Mouse (Mus musculus): ENCODE measurements around the gene Dclk2. TPM values are rescaled to one million over a fixed set of nuclear protein-coding genes. Genes with fewer than 3 reads are reported as not detected.

Dclk2 gene
- polyA plus RNA-seq, 1 experiment: 7.2 TPM

DNA sequence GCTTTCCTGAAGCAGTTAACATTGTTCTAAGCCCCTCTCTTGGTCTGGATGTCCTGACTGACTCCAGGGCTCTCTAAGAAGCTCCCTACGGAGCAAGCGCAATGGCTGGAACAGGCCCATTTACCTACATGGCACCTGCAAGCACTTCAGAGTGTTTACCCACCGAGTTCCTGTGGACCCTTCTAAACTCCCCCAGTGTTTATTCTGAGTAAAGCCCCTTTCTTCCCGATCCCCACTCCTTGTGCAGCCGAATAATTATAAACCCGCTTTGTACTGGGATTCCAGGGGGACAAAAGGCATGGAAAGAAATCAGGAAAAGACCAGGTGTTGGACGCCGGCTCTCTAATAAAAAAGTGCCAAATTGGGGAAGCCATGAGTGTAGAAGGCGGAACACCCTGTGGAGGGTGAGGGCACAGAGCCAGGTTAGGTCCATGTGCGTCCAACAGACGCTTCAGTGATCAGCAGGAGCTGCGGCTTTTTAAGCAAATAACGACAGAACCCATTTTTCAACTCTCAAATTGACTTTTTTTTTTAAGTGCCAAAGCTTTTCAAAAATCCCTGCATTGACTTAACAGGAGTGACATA, 102.6 kb downstream of the Dclk2 start:
- Histone ChIP-seq H3K9me3 (ENCODE audit: control insufficient read depth, low read length) (no peaks in the 10 kb centered on the region), H3K4me3 (replicated peaks) (no peak overlapping the region), H3K4me1 (ENCODE audit: control insufficient read depth) (no peaks in the 10 kb centered on the region), H3K27me3 (ENCODE audit: control insufficient read depth) (no peaks in the 10 kb centered on the region), H3K36me3 (ENCODE audit: control insufficient read depth) (no peaks in the 10 kb centered on the region)
- TF ChIP-seq GATA1 (IDR thresholded peaks at IDR 0.05; ENCODE audit: low read length) (no peak), TAL1 (IDR thresholded peaks at IDR 0.05; ENCODE audit: low read length) (no peak)

GRCm38 (mm10) chr3:86812689-86813088, 108.0 kb downstream of the Dclk2 start:
- Histone ChIP-seq H3K9me3 (ENCODE audit: control insufficient read depth, low read length) (no peaks in the 10 kb centered on the region), H3K4me1 (ENCODE audit: control insufficient read depth) (peaks cover 5% of the 10 kb centered on the region), H3K4me3 (replicated peaks) (no peak overlapping the region), H3K27me3 (ENCODE audit: control insufficient read depth) (no peaks in the 10 kb centered on the region), H3K36me3 (ENCODE audit: control insufficient read depth) (no peaks in the 10 kb centered on the region)
- TF ChIP-seq GATA1 (IDR thresholded peaks at IDR 0.05; ENCODE audit: low read length) (no peak), TAL1 (IDR thresholded peaks at IDR 0.05; ENCODE audit: low read length) (no peak)

- Histone ChIP-seq H3K4me3 (replicated peaks) (no peak overlapping the region), H3K9me3 (ENCODE audit: control insufficient read depth, low read length) (no peaks in the 10 kb centered on the region), H3K4me1 (ENCODE audit: control insufficient read depth) (peaks cover 5% of the 10 kb centered on the region), H3K36me3 (ENCODE audit: control insufficient read depth) (no peaks in the 10 kb centered on the region), H3K27me3 (ENCODE audit: control insufficient read depth) (no peaks in the 10 kb centered on the region)
- TF ChIP-seq TAL1 (IDR thresholded peaks at IDR 0.05; ENCODE audit: low read length) (no peak), GATA1 (IDR thresholded peaks at IDR 0.05; ENCODE audit: low read length) (no peak)
These were observed 109.7 kb downstream of the Dclk2 start for GRCm38 (mm10) chr3:86810908-86811307.

GRCm38 (mm10) chr3:86809646-86810045, 111.0 kb downstream of the Dclk2 start:
- Histone ChIP-seq H3K4me3 (replicated peaks) (no peak overlapping the region), H3K4me1 (ENCODE audit: control insufficient read depth) (peaks cover 5% of the 10 kb centered on the region), H3K27me3 (ENCODE audit: control insufficient read depth) (no peaks in the 10 kb centered on the region), H3K9me3 (ENCODE audit: control insufficient read depth, low read length) (no peaks in the 10 kb centered on the region), H3K36me3 (ENCODE audit: control insufficient read depth) (no peaks in the 10 kb centered on the region)
- TF ChIP-seq GATA1 (IDR thresholded peaks at IDR 0.05; ENCODE audit: low read length): no peak

DNA sequence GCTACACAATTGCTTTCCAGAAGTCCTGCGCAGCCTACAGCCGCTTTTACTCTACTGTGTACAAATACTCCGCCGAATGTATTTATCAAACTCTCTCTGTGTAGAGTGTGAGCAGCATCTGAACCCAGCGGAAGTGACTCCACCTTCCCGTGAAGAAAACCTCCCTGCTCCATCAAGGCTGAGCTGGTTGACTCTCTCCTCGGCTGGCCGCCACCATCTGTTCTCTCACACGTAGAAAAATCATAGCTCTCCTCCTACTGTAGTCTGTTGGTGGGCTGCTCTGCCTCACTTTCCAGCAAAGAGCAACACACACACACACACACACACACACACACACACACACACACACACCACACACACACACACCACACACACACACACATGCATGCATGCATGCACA, 111.5 kb downstream of the Dclk2 start:
- peaks cover 8% of the 10 kb centered on the region for H3K4me1 ChIP-seq (ENCODE audit: control insufficient read depth)
- TF ChIP-seq TAL1 (IDR thresholded peaks at IDR 0.05; ENCODE audit: low read length) (no peak), GATA1 (IDR thresholded peaks at IDR 0.05; ENCODE audit: low read length) (no peak)

GRCm38 (mm10) chr3:86807750-86808467, 112.7 kb downstream of the Dclk2 start:
- no peaks in the 10 kb centered on the region for H3K27me3 ChIP-seq (ENCODE audit: control insufficient read depth)
- H3K4me3 ChIP-seq (replicated peaks): no peak overlapping the region
- no peaks in the 10 kb centered on the region for H3K9me3 ChIP-seq (ENCODE audit: control insufficient read depth, low read length)
- TF ChIP-seq GATA1 (IDR thresholded peaks at IDR 0.05; ENCODE audit: low read length) (no peak), TAL1 (IDR thresholded peaks at IDR 0.05; ENCODE audit: low read length) (no peak)
- H3K4me1 ChIP-seq (ENCODE audit: control insufficient read depth): peaks cover 16% of the 10 kb centered on the region
- no peaks in the 10 kb centered on the region for H3K36me3 ChIP-seq (ENCODE audit: control insufficient read depth)

More for the DNA sequence above, 111.5 kb downstream of the Dclk2 start:
- Histone ChIP-seq H3K27me3 (ENCODE audit: control insufficient read depth) (no peaks in the 10 kb centered on the region), H3K4me3 (replicated peaks) (no peak overlapping the region), H3K9me3 (ENCODE audit: control insufficient read depth, low read length) (no peaks in the 10 kb centered on the region), H3K36me3 (ENCODE audit: control insufficient read depth) (no peaks in the 10 kb centered on the region)

DNA sequence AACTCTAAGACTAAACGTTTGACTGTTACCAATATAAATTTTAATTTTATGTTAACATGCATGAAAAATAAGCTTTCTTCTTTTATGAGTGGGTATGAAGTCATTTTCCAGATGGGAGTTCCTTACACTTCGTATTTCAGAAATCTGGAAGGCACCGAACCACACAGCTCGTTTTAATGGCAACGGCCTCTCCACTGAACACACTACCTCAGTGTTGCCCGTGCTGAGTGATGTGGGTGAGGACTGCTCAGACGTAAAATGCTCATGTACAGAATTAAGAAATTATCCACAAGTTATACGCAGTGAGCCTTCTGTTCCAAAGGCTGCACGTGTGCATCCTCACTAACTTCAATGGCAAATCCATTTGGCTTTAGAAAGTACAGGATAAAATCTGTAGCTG, 113.8 kb downstream of the Dclk2 start:
- no peaks in the 10 kb centered on the region for H3K9me3 ChIP-seq (ENCODE audit: control insufficient read depth, low read length)
- TF ChIP-seq TAL1 (IDR thresholded peaks at IDR 0.05; ENCODE audit: low read length): no peak
- TF ChIP-seq GATA1 (IDR thresholded peaks at IDR 0.05; ENCODE audit: low read length): no peak

DNA sequence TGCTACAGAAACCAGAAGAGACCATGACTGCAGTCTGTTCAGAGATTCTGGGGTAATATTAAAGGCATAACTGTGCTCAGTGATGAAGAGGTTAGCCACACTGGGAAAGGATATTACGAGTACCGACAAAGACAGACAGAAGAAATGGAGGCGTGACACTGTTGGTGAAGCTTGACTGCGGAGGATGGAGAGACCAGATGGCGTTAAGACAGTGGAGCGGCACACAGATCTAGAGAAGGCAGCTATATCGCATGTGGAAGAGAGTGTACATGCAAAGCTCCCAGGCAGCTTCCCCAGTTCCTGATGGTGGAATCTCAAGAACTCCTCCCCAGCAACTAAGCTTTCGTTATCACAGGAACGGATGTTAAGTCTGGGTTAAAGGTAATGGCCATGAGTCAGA, 116.4 kb downstream of the Dclk2 start:
- Histone ChIP-seq H3K4me1 (ENCODE audit: control insufficient read depth) (peaks cover 50% of the 10 kb centered on the region), H3K36me3 (ENCODE audit: control insufficient read depth) (no peaks in the 10 kb centered on the region), H3K4me3 (replicated peaks) (no peak overlapping the region), H3K9me3 (ENCODE audit: control insufficient read depth, low read length) (no peaks in the 10 kb centered on the region), H3K27me3 (ENCODE audit: control insufficient read depth) (no peaks in the 10 kb centered on the region)
- no peak for TF ChIP-seq TAL1 (IDR thresholded peaks at IDR 0.05; ENCODE audit: low read length)
- no peak for TF ChIP-seq GATA1 (IDR thresholded peaks at IDR 0.05; ENCODE audit: low read length)

More for the DNA sequence above, 113.8 kb downstream of the Dclk2 start:
- no peaks in the 10 kb centered on the region for H3K36me3 ChIP-seq (ENCODE audit: control insufficient read depth)
- H3K4me1 ChIP-seq (ENCODE audit: control insufficient read depth): peaks cover 24% of the 10 kb centered on the region
- H3K4me3 ChIP-seq (replicated peaks): no peak overlapping the region
- no peaks in the 10 kb centered on the region for H3K27me3 ChIP-seq (ENCODE audit: control insufficient read depth)

GRCm38 (mm10) chr3:86802825-86803224, 117.8 kb downstream of the Dclk2 start:
- H3K4me1 ChIP-seq (ENCODE audit: control insufficient read depth): peaks cover 61% of the 10 kb centered on the region
- TF ChIP-seq GATA1 (IDR thresholded peaks at IDR 0.05; ENCODE audit: low read length) (no peak), TAL1 (IDR thresholded peaks at IDR 0.05; ENCODE audit: low read length) (no peak)
- H3K9me3 ChIP-seq (ENCODE audit: control insufficient read depth, low read length): no peaks in the 10 kb centered on the region
- no peaks in the 10 kb centered on the region for H3K27me3 ChIP-seq (ENCODE audit: control insufficient read depth)
- H3K4me3 ChIP-seq (replicated peaks): no peak overlapping the region
- H3K36me3 ChIP-seq (ENCODE audit: control insufficient read depth): peaks cover 3% of the 10 kb centered on the region
